Mouse (Mus musculus) embryo, embryonic 10.5 days (tissue): ENCODE results near the gene 1700028K03Rik.

Experiments
- DNase-seq: peaks from one replicate; pipeline ENCODE4 v3.0.0-alpha.2; 2015; ENCODE audit warnings: low spot score

1700028K03Rik gene

GRCm38 (mm10) chr5:107534581-107534980 is at the start of gene 1700028K03Rik:
Gene 1700028K03Rik, plus strand, starts transcription at chr5:107534709.
- DNase-seq, result no peak

- DNase-seq, result no peak
These were observed 45.5 kb upstream of the 1700028K03Rik start for GRCm38 (mm10) chr5:107488996-107489395.

GRCm38 (mm10) chr5:107491036-107491435 is 43.5 kb upstream of the 1700028K03Rik start:
- DNase-seq, result no peak

- no peak for DNase-seq
These were observed 42.0 kb upstream of the 1700028K03Rik start for GRCm38 (mm10) chr5:107492471-107492870.

- DNase-seq, result no peak
These were observed 39.8 kb upstream of the 1700028K03Rik start for GRCm38 (mm10) chr5:107494759-107495158.

- DNase-seq, result no peak
These were observed 38.5 kb upstream of the 1700028K03Rik start for GRCm38 (mm10) chr5:107496047-107496446.

GRCm38 (mm10) chr5:107497519-107498501 is 36.7 kb upstream of the 1700028K03Rik start:
- peak; percentile 53 for DNase-seq

GRCm38 (mm10) chr5:107498806-107499310 is 35.7 kb upstream of the 1700028K03Rik start:
- peak; percentile 2 for DNase-seq

GRCm38 (mm10) chr5:107499891-107500535 is 34.5 kb upstream of the 1700028K03Rik start:
- no peak for DNase-seq

- no peak for DNase-seq
These were observed 33.8 kb upstream of the 1700028K03Rik start for GRCm38 (mm10) chr5:107500741-107501140.

- no peak for DNase-seq
These were observed 27.2 kb upstream of the 1700028K03Rik start, which contains the start of gene Gm42669 for GRCm38 (mm10) chr5:107507321-107507720. Gene Gm42669, plus strand, starts transcription at chr5:107507621.

GRCm38 (mm10) chr5:107510503-107510902 is 24.0 kb upstream of the 1700028K03Rik start:
- DNase-seq, result no peak

GRCm38 (mm10) chr5:107511326-107511725 is 23.2 kb upstream of the 1700028K03Rik start:
- no peak for DNase-seq

GRCm38 (mm10) chr5:107513583-107513982 is 20.9 kb upstream of the 1700028K03Rik start:
- peak; percentile 63 for DNase-seq

GRCm38 (mm10) chr5:107515453-107515852 is 19.1 kb upstream of the 1700028K03Rik start:
- no peak for DNase-seq

GRCm38 (mm10) chr5:107516087-107516486 is 18.4 kb upstream of the 1700028K03Rik start:
- DNase-seq, result no peak

- no peak for DNase-seq
These were observed 15.9 kb upstream of the 1700028K03Rik start for GRCm38 (mm10) chr5:107518602-107519001.

GRCm38 (mm10) chr5:107521386-107521785 is 13.1 kb upstream of the 1700028K03Rik start:
- no peak for DNase-seq

GRCm38 (mm10) chr5:107521897-107522296 is 12.6 kb upstream of the 1700028K03Rik start:
- no peak for DNase-seq

- no peak for DNase-seq
These were observed 10.2 kb upstream of the 1700028K03Rik start for GRCm38 (mm10) chr5:107524281-107524680.

GRCm38 (mm10) chr5:107528856-107529255 is 5.7 kb upstream of the 1700028K03Rik start:
- DNase-seq, result no peak

GRCm38 (mm10) chr5:107533590-107533989 is 919 bp upstream of the 1700028K03Rik start:
- no peak for DNase-seq

GRCm38 (mm10) chr5:107541696-107542095 is 7.2 kb downstream of the 1700028K03Rik start:
- DNase-seq, result peak; percentile 8
